15 mouse cellular contexts compared by ENCODE assay signal in the genomic region with DNA sequence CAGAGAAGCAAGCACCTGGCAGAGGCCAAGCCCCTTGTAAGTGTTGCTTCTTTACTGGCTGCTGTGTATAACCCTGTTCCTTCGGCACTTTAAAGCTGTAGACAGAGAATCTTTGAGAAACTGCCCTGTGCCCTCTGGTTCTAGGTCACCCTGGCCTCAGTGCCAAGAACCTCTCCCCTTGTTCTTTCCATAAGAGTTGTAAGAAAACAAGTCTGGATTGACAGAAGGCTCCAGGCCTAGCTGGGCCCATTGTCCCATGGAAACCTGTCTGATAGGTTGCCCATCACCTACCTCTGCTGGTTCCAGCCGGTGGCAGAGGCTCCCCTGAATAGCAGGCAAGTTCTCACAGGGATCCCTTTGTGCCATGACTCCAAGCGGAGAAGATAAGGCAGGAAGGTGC. TPM values are rescaled to one million over a fixed set of nuclear protein-coding genes. Genes with fewer than 3 reads are reported as not detected.
DNase-seq lines count a peak whose midpoint lies in the region; TF ChIP-seq lines count a peak whose summit lies in the region.
"Had no signal": no experiment of that assay in that cellular context is flagged by ENCODE, and none has a peak within 500 bp of the region (broad histone marks: within the 10 kb centered on the region; RNA-seq: fewer than 3 reads in every experiment).

No protein-coding gene starts in this region.

- no peaks in the 10 kb centered on the region for H3K27me3 ChIP-seq in heart, embryonic 10.5 days (ENCODE audit: insufficient read depth, poor library complexity, severe bottlenecking)
- H3K27me3 ChIP-seq in embryonic facial prominence, embryonic 10.5 days (replicated peaks; ENCODE audit: low read depth, poor library complexity, severe bottlenecking), result no peaks in the 10 kb centered on the region
- H3K27me3 ChIP-seq: embryonic facial prominence, embryonic 13.5 days; limb, embryonic 13.5 days; liver, embryonic 13.5 days had no signal

- 79% methylated on average over 3 of the region's 3 CpGs for WGBS in heart, embryonic 10.5 days
- 85% methylated on average over 3 of the region's 3 CpGs for WGBS in embryonic facial prominence, embryonic 10.5 days

- no peak for DNase-seq in heart, embryonic 10.5 days (ENCODE audit: low spot score)
- DNase-seq in heart, adult 9 months (ENCODE audit: low spot score in 2 of 2), result no peak
- no peak for DNase-seq in layer of hippocampus, adult 2 months (ENCODE audit: low spot score in 2 of 2)
- no peak for DNase-seq in layer of hippocampus, adult 11-12 months (ENCODE audit: low spot score)
- DNase-seq in adipocyte (ENCODE audit: low spot score), result peak; percentile 80
- no peak for DNase-seq in embryonic facial prominence, embryonic 10.5 days (ENCODE audit: low spot score)
- DNase-seq in cerebellum, postnatal 10 days, result no peak
- DNase-seq: adrenal gland, adult 2 months; cerebellum, adult 9-10 months; forebrain, postnatal 0 days; kidney, adult 18-20 months; liver, embryonic 13.5 days; right cerebral cortex, postnatal 4 days had no signal

- no peaks in the 10 kb centered on the region for H3K9me3 ChIP-seq in heart, embryonic 10.5 days
- no peaks in the 10 kb centered on the region for H3K9me3 ChIP-seq in embryonic facial prominence, embryonic 10.5 days
- H3K9me3 ChIP-seq: embryonic facial prominence, embryonic 13.5 days; limb, embryonic 13.5 days; liver, embryonic 13.5 days had no signal

- TF ChIP-seq CTCF in layer of hippocampus, adult 2 months (conservative IDR thresholded peaks at IDR 0.05), result no peak

- H3K4me3 ChIP-seq in heart, embryonic 10.5 days, result no peak overlapping the region
- no peak overlapping the region for H3K4me3 ChIP-seq in layer of hippocampus, adult 2 months
- H3K4me3 ChIP-seq in embryonic facial prominence, embryonic 10.5 days, result no peak overlapping the region
- H3K4me3 ChIP-seq: embryonic facial prominence, embryonic 13.5 days; limb, embryonic 13.5 days; liver, embryonic 13.5 days had no signal

- 0 out of 2 replicates have a peak, but pooled peaks cover 3% of the 10 kb centered on the region for H3K36me3 ChIP-seq in heart, embryonic 10.5 days
- H3K36me3 ChIP-seq in embryonic facial prominence, embryonic 10.5 days (replicated peaks), result peaks cover 4% of the 10 kb centered on the region
- H3K36me3 ChIP-seq: embryonic facial prominence, embryonic 13.5 days; limb, embryonic 13.5 days; liver, embryonic 13.5 days had no signal

- H3K27ac ChIP-seq in heart, embryonic 10.5 days, result peak overlapping the region; percentile 82
- H3K27ac ChIP-seq in layer of hippocampus, adult 2 months, result 0 out of 2 replicates have a peak overlapping the region, but pooled peaks have one; percentile 2
- peak overlapping the region; percentile 44 for H3K27ac ChIP-seq in embryonic facial prominence, embryonic 10.5 days (replicated peaks)
- H3K27ac ChIP-seq: embryonic facial prominence, embryonic 13.5 days; limb, embryonic 13.5 days; liver, embryonic 13.5 days had no signal

- H3K4me1 ChIP-seq in heart, embryonic 10.5 days, result peaks cover 92% of the 10 kb centered on the region
- H3K4me1 ChIP-seq in embryonic facial prominence, embryonic 10.5 days, result peaks cover 32% of the 10 kb centered on the region
- H3K4me1 ChIP-seq: liver, embryonic 13.5 days had no signal

RNA-seq across cellular contexts. Expression of gene Sh3bp4, which starts 47.9 kb away (rescaled TPM):
- 23.4 and 28.3 TPM in 2 replicates for polyA plus RNA-seq in heart, embryonic 10.5 days (2016; fragmentation: Nextera tagmentation; extraction: Ambion mirVana)
- total RNA-seq in layer of hippocampus, adult 2 months (2021), result 10 to 100 TPM; 21.9 to 24.8 TPM
- polyA plus RNA-seq in embryonic facial prominence, embryonic 10.5 days (2016; fragmentation: Nextera tagmentation; extraction: Ambion mirVana), result 25.1 and 26.5 TPM in 2 replicates

Comparison
In these comparisons a context has a peak if more than half of its experiments do, and no peak if none do; other contexts are left out.
1. H3K27ac ChIP-seq: peak in every context shown above with its lines; median percentile 82 in heart, embryonic 10.5 days; 44 in embryonic facial prominence, embryonic 10.5 days; 2 in layer of hippocampus, adult 2 months.